Mouse (Mus musculus) heart, embryonic 11.5 days (tissue): ENCODE measurements at regions not wholly inside any gene's neighbourhood (a gene's known extent, or its start where the extent isn't known, plus 50 kb on each side); places are given as distances from the start of the nearest gene placed in this dataset.
"Not testable (repeated sequence)": the region's sequence is repeated elsewhere in the genome, so short reads cannot be mapped to it uniquely, and the experiment has no call there.

ENCODE experiments used
- ATAC-seq: fragments of 200-750 bp; cut with Nextera tagmentation; replicated peaks from 2 replicates; pipeline ENCODE4 v1.8.0; 2017; ENCODE audit warnings: moderate library complexity; ENCODE audit not compliant: insufficient number of reproducible peaks, low FRiP score, low TSS enrichment
- H3K27ac ChIP-seq: fragments of 300-500 bp; sonication (generic); 2 replicates; pipeline ENCODE4 v1.5.1; 2014; ENCODE audit warnings: mild to moderate bottlenecking, low read depth, low read length
- H3K27me3 ChIP-seq: fragments of 300-500 bp; sonication (generic); 2 replicates; pipeline ENCODE4 v1.6.1; 2014; ENCODE audit warnings: mild to moderate bottlenecking, low read length, mixed read lengths; ENCODE audit not compliant: control insufficient read depth, insufficient read depth
- H3K36me3 ChIP-seq: fragments of 300-500 bp; sonication (generic); 2 replicates; pipeline ENCODE4 v1.6.1; 2014; ENCODE audit warnings: mild to moderate bottlenecking, low read length, moderate library complexity, mixed read lengths; ENCODE audit not compliant: control insufficient read depth, insufficient read depth
- H3K4me1 ChIP-seq: fragments of 300-500 bp; sonication (generic); 2 replicates; pipeline ENCODE4 v1.6.1; 2014; ENCODE audit warnings: low read length; ENCODE audit not compliant: control insufficient read depth, insufficient read depth
- H3K4me2 ChIP-seq: fragments of 300-500 bp; sonication (generic); 2 replicates; pipeline ENCODE4 v1.6.1; 2014; ENCODE audit warnings: mild to moderate bottlenecking, moderate library complexity
- H3K4me3 ChIP-seq: fragments of 300-500 bp; sonication (generic); 2 replicates; pipeline ENCODE4 v1.5.1; 2014; ENCODE audit warnings: low read depth, low read length
- H3K9ac ChIP-seq: fragments of 300-500 bp; sonication (generic); 2 replicates; pipeline ENCODE4 v1.6.1; 2014; ENCODE audit warnings: mild to moderate bottlenecking, low read depth, low read length, moderate library complexity
- H3K9me3 ChIP-seq: fragments of 300-500 bp; sonication (generic); replicated peaks from 2 replicates; pipeline ENCODE4 v1.6.1; 2016; ENCODE audit warnings: low read length; ENCODE audit not compliant: control insufficient read depth
- WGBS: fragments of 180-500 bp; shearing (Covaris S2); extraction: QIAGEN DNeasy Blood & Tissue Kit; methylation state at CpG from one replicate; pipeline ENCODE4 v1.1.7; 2014; ENCODE audit not compliant: insufficient replicate concordance; 5-methylcytosine and 5-hydroxymethylcytosine counted together

DNA sequence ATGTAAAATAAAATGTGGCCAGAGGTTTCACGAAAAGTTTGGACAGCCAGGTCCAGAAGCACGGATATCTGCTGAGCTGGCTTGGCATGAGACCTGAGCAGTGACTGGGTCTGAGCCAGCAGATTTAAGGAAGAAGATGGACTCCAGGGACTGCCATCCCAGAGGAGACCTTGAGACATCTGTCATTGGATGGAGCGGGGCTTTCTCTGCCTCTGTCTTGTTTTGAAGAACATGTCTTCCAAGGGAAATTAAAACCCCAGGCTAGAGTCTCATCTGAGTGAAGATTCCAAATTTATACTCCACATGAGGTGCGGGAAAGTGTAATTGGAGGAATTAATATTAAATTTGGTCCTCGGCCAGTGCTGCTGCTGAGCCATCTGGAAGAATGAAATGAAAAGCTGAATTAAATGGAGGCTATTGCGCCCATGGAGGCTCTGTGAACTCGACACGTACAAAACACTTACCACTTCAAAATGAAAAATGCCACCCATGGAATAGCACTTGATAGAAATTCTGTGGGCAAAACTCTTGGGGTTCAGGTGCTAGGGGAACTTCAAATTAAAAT lies 129.8 kb upstream of the Adcy2 start:
- Histone ChIP-seq H3K4me2 (no peak overlapping the region), H3K4me1 (no peaks in the 10 kb centered on the region), H3K9ac (no peak overlapping the region), H3K4me3 (no peak overlapping the region), H3K9me3 (no peaks in the 10 kb centered on the region), H3K27ac (no peak overlapping the region), H3K36me3 (no peaks in the 10 kb centered on the region), H3K27me3 (no peaks in the 10 kb centered on the region)
- WGBS: 82% methylated on average over 8 of the region's 8 CpGs
- no peak for ATAC-seq

DNA sequence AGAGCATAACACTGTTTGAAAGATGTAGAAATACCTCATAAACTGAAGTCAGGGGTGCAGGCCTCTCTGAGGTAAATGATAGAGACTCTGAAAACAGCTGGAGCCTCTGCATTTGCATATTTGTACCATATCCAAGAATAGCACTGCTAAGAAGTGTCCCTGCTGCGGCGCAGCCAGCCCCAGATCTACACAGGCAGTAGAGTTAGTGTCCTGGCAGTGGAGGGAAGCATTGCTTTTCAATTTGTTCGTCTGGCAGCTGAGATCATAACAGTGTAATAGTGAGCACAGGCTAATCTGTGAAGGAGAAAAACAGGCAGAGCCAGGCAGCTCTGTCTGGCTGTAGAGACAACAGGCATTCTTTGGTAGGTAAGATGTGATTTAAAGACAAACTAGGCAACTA lies 128.2 kb upstream of the Adcy2 start:
- no peak overlapping the region for H3K4me2 ChIP-seq
- no peaks in the 10 kb centered on the region for H3K27me3 ChIP-seq
- no peak for ATAC-seq
- 72% methylated on average over 3 of the region's 3 CpGs for WGBS
- H3K36me3 ChIP-seq: no peaks in the 10 kb centered on the region
- H3K9me3 ChIP-seq: no peaks in the 10 kb centered on the region
- H3K4me3 ChIP-seq: no peak overlapping the region
- H3K4me1 ChIP-seq: no peaks in the 10 kb centered on the region
- no peak overlapping the region for H3K27ac ChIP-seq
- no peak overlapping the region for H3K9ac ChIP-seq

DNA sequence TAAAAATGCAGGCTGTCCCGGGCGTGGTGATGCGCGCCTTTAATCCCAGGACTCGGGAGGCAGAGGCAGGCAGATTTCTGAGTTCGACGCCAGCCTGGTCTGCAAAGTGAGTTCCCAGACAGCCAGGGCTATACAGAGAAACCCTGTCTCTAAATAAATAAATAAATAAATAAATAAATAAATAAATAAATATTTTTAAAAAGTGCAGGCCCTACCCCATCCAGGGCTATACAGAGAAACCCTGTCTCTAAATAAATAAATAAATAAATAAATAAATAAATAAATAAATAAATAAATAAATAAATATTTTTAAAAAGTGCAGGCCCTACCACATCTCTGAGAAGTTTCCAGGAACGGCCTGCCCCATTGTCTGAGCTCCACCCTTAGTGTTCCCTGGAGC lies 119.4 kb upstream of the Adcy2 start:
- not testable (repeated sequence) for H3K4me3 ChIP-seq, H3K36me3 ChIP-seq, H3K9ac ChIP-seq, H3K27ac ChIP-seq, H3K4me2 ChIP-seq, H3K27me3 ChIP-seq, H3K9me3 ChIP-seq, H3K4me1 ChIP-seq
- 91% methylated on average over 8 of the region's 8 CpGs for WGBS
- 0 out of 2 replicates have a peak, but pooled peaks have one; percentile 39 for ATAC-seq

DNA sequence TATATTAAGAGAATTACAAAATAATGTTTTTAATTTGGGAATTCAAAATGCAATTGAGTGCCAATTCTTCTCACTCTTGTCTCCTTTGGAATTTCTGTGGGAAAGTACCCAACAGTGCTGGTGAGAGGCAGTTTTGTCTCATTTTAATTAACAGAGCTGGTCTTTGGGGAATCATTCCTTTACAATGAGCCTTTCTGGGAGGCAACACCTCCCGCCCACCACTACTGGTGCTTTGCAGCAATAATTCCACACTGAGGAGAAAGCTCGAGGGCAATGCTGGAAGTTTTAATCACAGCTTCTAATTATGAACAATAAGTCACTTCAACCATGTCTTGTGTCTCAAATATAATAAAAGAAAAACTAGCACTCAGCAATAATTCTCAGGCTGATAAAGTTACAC lies 109.8 kb upstream of the Adcy2 start:
- no peaks in the 10 kb centered on the region for H3K4me1 ChIP-seq
- no peaks in the 10 kb centered on the region for H3K27me3 ChIP-seq
- no peak for ATAC-seq
- no peak overlapping the region for H3K9ac ChIP-seq
- no peaks in the 10 kb centered on the region for H3K9me3 ChIP-seq
- H3K36me3 ChIP-seq: no peaks in the 10 kb centered on the region
- H3K4me3 ChIP-seq: no peak overlapping the region
- 67% methylated on average over 2 of the region's 2 CpGs for whole genome bisulfite sequencing
- no peak overlapping the region for H3K4me2 ChIP-seq
- H3K27ac ChIP-seq: no peak overlapping the region

DNA sequence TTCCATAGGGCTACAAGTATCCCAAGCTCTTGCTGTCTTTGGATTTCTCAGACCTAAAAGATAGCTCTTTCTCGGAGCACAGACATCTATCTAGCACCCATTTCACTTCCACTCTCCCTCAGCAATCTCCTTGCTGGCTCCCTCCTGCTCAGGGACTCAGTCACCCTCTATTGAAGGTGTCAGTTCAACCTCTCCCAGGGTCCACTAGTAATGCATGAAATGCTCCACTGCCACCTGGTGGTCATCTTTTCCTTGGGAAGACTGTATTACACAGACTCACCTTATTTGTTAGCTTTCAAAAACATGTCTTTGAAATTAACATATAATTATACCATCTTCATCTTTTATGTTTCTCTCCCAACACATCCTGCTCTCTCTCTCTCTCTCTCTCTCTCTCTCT lies 87.3 kb upstream of the Adcy2 start:
- Histone ChIP-seq H3K4me3 (no peak overlapping the region), H3K27me3 (no peaks in the 10 kb centered on the region), H3K9me3 (no peaks in the 10 kb centered on the region), H3K4me2 (no peak overlapping the region), H3K9ac (no peak overlapping the region), H3K36me3 (no peaks in the 10 kb centered on the region), H3K27ac (no peak overlapping the region), H3K4me1 (no peaks in the 10 kb centered on the region)
- ATAC-seq: no peak
- WGBS: 36% methylated on average over 1 of the region's 1 CpGs

DNA sequence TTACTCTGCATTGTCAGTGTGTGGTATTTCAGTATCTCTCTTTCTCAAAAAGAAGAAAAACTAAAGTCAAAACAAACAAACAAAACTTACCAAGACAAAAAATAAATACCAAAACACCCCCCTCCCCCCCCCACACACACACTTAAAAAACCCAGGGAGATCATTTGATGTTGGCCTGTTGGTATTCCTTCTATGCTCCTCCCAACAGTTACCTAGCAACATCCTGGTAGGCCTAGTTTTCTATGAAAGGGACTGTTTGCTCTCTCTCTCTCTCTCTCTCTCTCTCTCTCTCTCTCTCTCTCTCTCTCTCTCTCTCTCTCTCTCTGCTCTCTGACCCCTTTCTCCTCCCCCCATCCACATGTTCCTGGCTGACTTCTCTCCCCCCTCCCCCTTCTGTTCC lies 71.0 kb upstream of the Adcy2 start:
- Histone ChIP-seq H3K9ac (no peak overlapping the region), H3K36me3 (no peaks in the 10 kb centered on the region), H3K27ac (no peak overlapping the region), H3K4me3 (no peak overlapping the region), H3K27me3 (no peaks in the 10 kb centered on the region), H3K4me2 (no peak overlapping the region), H3K4me1 (no peaks in the 10 kb centered on the region), H3K9me3 (no peaks in the 10 kb centered on the region)
- no peak for ATAC-seq

DNA sequence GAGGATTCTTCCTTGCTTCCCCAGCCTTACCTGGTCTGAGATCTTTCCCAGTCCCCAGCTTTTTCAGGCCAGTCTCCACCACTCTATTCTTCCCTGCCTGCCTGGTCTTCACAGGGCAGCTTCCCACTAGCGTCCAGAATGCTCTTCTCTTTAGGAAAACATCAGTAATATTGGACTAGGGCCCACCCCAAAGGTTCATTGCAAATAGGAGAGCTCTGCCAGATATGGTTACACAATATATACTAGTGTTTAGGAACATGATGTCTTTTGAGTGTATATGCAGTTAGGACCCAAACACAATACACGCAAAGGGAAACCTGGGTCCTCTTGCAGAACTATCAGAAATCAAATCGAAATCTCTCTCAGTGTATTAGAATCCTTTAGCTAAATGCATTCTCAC lies 70.5 kb upstream of the Adcy2 start:
- H3K27me3 ChIP-seq: no peaks in the 10 kb centered on the region
- no peak overlapping the region for H3K4me3 ChIP-seq
- H3K4me2 ChIP-seq: no peak overlapping the region
- H3K9me3 ChIP-seq: no peaks in the 10 kb centered on the region
- no peaks in the 10 kb centered on the region for H3K36me3 ChIP-seq
- ATAC-seq: no peak
- WGBS: 74% methylated on average over 3 of the region's 3 CpGs
- no peak overlapping the region for H3K27ac ChIP-seq
- no peak overlapping the region for H3K9ac ChIP-seq
- H3K4me1 ChIP-seq: no peaks in the 10 kb centered on the region

DNA sequence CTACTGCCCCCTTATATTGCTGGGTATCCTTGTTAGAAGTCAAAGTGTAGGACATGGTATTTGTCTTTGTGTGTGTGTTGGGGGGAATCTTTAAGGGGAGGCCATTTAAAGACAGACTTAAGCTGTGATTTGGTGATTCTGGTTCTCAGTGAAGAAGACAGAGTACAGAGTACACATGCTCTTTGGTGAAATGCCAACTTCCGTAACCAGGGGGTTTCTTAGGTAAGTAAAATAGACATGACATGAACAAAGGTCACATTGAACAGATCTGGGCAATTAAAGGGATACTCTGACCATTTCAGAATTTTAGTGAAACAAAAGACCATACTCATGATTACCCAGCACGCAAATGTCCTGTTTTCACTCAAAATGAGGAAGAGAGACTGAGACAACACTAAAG lies 67.3 kb upstream of the Adcy2 start:
- Histone ChIP-seq H3K27ac (no peak overlapping the region), H3K4me3 (no peak overlapping the region), H3K27me3 (no peaks in the 10 kb centered on the region), H3K4me2 (no peak overlapping the region), H3K36me3 (no peaks in the 10 kb centered on the region), H3K4me1 (no peaks in the 10 kb centered on the region), H3K9me3 (no peaks in the 10 kb centered on the region), H3K9ac (no peak overlapping the region)
- ATAC-seq: no peak
- WGBS: 74% methylated on average over 2 of the region's 2 CpGs

DNA sequence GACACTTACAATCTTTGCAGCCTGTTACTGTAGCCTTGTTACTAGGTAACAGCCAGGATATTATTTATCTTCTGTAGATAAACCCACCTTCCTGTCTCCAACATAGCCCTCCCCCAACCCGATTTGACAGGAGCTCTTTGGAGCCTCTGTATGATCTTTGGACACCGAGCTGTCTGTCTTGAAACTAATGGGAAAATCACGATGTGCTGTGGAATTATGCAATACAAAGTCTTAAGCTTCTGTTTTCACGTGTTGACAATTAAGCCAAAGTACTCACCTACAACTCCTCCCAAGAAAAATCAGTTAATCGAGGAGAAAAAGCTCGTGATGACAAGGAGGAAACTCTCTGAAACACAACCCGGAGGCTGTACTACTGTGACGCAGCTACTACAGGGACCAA lies 65.9 kb upstream of the Adcy2 start:
- no peaks in the 10 kb centered on the region for H3K27me3 ChIP-seq
- no peak overlapping the region for H3K4me3 ChIP-seq
- no peak overlapping the region for H3K27ac ChIP-seq
- no peaks in the 10 kb centered on the region for H3K36me3 ChIP-seq
- WGBS: 65% methylated on average over 8 of the region's 8 CpGs
- no peak overlapping the region for H3K9ac ChIP-seq
- ATAC-seq: no peak
- H3K4me2 ChIP-seq: no peak overlapping the region
- H3K4me1 ChIP-seq: no peaks in the 10 kb centered on the region
- no peaks in the 10 kb centered on the region for H3K9me3 ChIP-seq
